Mouse (Mus musculus) adrenal gland, adult 18-20 months (tissue): ENCODE data around the gene Npc2. TPM values are rescaled to one million over a fixed set of nuclear protein-coding genes. Genes with fewer than 3 reads are reported as not detected.

Experiments used
- DNase-seq, 2 experiments: peaks; one replicate each; pipeline ENCODE4 v3.0.0; 2021 to 2022; ENCODE audit warnings: low spot score in 2 of 2
- long read RNA-seq, 2 experiments: library from polyadenylated mRNA; stranded (forward); transcript quantifications; one replicate each; pipeline ENCODE4 v2.0.0; 2021
- total RNA-seq, 2 experiments: library from RNA; stranded (reverse); gene quantifications; 1 replicate in 1 of 2; 2 replicates in 1 of 2; pipeline ENCODE4 v1.2.3; 2021

Npc2 gene
- total RNA-seq: 100 to 1,000 TPM in 1 of 2 experiments, 10 to 100 TPM in 1; 83.8 to 128 TPM
- long read RNA-seq, experiment 1, transcript Npc2-201 (4 exons, 3,299 nt): major isoform, 126 of 132 reads
- long read RNA-seq, experiment 1, partial matches to known transcripts: 6 of 132 reads
- long read RNA-seq, experiment 1, other reads (novel, unspliced or antisense): 0 of 132 reads
- long read RNA-seq, experiment 2, transcript Npc2-201 (4 exons, 3,299 nt): major isoform, 256 of 278 reads
- long read RNA-seq, experiment 2, partial matches to known transcripts: 15 of 278 reads
- long read RNA-seq, experiment 2, other reads (novel, unspliced or antisense): 5 of 278 reads

GRCm38 (mm10) chr12:84772726-84773441 lies at the start of gene Npc2, which contains the start of gene Isca2:
Gene Npc2 (minus strand): TSS chr12:84773152.
Gene Isca2 (plus strand): TSS chr12:84773251.
- peak; percentile 91 to 94 for DNase-seq

- DNase-seq: no peak
Measured at GRCm38 (mm10) chr12:84819236-84820168, 46.5 kb upstream of the Npc2 start.

GRCm38 (mm10) chr12:84818496-84818895 lies 45.5 kb upstream of the Npc2 start:
- no peak for DNase-seq

GRCm38 (mm10) chr12:84814663-84815325 lies 41.8 kb upstream of the Npc2 start:
- DNase-seq: no peak

GRCm38 (mm10) chr12:84813773-84814172 lies 40.8 kb upstream of the Npc2 start:
- no peak for DNase-seq

GRCm38 (mm10) chr12:84812004-84812403 lies 39.1 kb upstream of the Npc2 start:
- peak in 1 of 2 experiments; percentile 22 for DNase-seq

GRCm38 (mm10) chr12:84811510-84811909 lies 38.6 kb upstream of the Npc2 start:
- no peak for DNase-seq

- DNase-seq: no peak
Measured at GRCm38 (mm10) chr12:84810810-84811209, 37.9 kb upstream of the Npc2 start.

GRCm38 (mm10) chr12:84809033-84809432 lies 36.1 kb upstream of the Npc2 start:
- no peak for DNase-seq

- no peak for DNase-seq
Measured at GRCm38 (mm10) chr12:84807351-84807750, 34.4 kb upstream of the Npc2 start.

- no peak for DNase-seq
Measured at GRCm38 (mm10) chr12:84806726-84807125, 33.8 kb upstream of the Npc2 start.

- no peak for DNase-seq
Measured at GRCm38 (mm10) chr12:84806010-84806409, 33.1 kb upstream of the Npc2 start.

GRCm38 (mm10) chr12:84805228-84805842 lies 32.4 kb upstream of the Npc2 start:
- DNase-seq: no peak

- DNase-seq: no peak
Measured at GRCm38 (mm10) chr12:84802625-84803024, 29.7 kb upstream of the Npc2 start.

- no peak for DNase-seq
Measured at GRCm38 (mm10) chr12:84801532-84802110, 28.7 kb upstream of the Npc2 start.

GRCm38 (mm10) chr12:84800419-84800818 lies 27.5 kb upstream of the Npc2 start:
- DNase-seq: no peak

- DNase-seq: no peak
Measured at GRCm38 (mm10) chr12:84799086-84799485, 26.1 kb upstream of the Npc2 start.

GRCm38 (mm10) chr12:84794647-84795046 lies 21.7 kb upstream of the Npc2 start:
- no peak for DNase-seq

- no peak for DNase-seq
Measured at GRCm38 (mm10) chr12:84792629-84793028, 19.7 kb upstream of the Npc2 start.

- no peak for DNase-seq
Measured at GRCm38 (mm10) chr12:84790853-84791252, 17.9 kb upstream of the Npc2 start.
